Mouse (Mus musculus) frontal cortex, adult 2 months (tissue): ENCODE measurements around the gene Stxbp2. TPM values are rescaled to one million over a fixed set of nuclear protein-coding genes. Genes with fewer than 3 reads are reported as not detected.
"Not testable (repeated sequence)": the region's sequence is repeated elsewhere in the genome, so short reads cannot be mapped to it uniquely, and the experiment has no call there.

Source experiments
- DNase-seq, 2 experiments: peaks; one replicate each; pipeline ENCODE4 v3.0.0; 2022; ENCODE audit warnings: low spot score in 1 of 2; ENCODE audit errors: extremely low spot score in 1 of 2
- polyA plus RNA-seq: library from polyadenylated mRNA; depleted of rRNA; stranded (reverse); fragments of >200 nt; gene quantifications from 2 replicates; pipeline ENCODE4 v1.2.3, GENCODE M21; 2012; rRNA removed

Stxbp2 gene
- 292 and 302 TPM in 2 replicates for polyA plus RNA-seq

- DNase-seq = peak; percentile 36 to 82
Observed at GRCm38 (mm10) chr8:3630647-3631477, at the start of gene Stxbp2. Stxbp2 (plus strand) TSS chr8:3630955.

GRCm38 (mm10) chr8:3581961-3582360, 48.8 kb upstream of the Stxbp2 start:
- DNase-seq = not testable (repeated sequence)

- no peak for DNase-seq
Observed at GRCm38 (mm10) chr8:3586452-3586851, 44.3 kb upstream of the Stxbp2 start.

GRCm38 (mm10) chr8:3586993-3587390, 43.8 kb upstream of the Stxbp2 start, which contains the start of gene Camsap3:
Camsap3 (plus strand) TSS chr8:3587293.
- no peak for DNase-seq

- peak in 1 of 2 experiments; percentile 74 for DNase-seq
Observed at GRCm38 (mm10) chr8:3587391-3588257, 43.1 kb upstream of the Stxbp2 start.

- no peak for DNase-seq
Observed at GRCm38 (mm10) chr8:3588258-3588633, 42.5 kb upstream of the Stxbp2 start.

GRCm38 (mm10) chr8:3593470-3593869, 37.3 kb upstream of the Stxbp2 start:
- DNase-seq = no peak

- no peak for DNase-seq
Observed at GRCm38 (mm10) chr8:3594466-3594865, 36.3 kb upstream of the Stxbp2 start.

GRCm38 (mm10) chr8:3598054-3598453, 32.7 kb upstream of the Stxbp2 start:
- DNase-seq = no peak

- DNase-seq = no peak
Observed at GRCm38 (mm10) chr8:3599219-3599618, 31.5 kb upstream of the Stxbp2 start.

- no peak for DNase-seq
Observed at GRCm38 (mm10) chr8:3600401-3600800, 30.4 kb upstream of the Stxbp2 start.

- no peak for DNase-seq
Observed at GRCm38 (mm10) chr8:3603439-3603838, 27.3 kb upstream of the Stxbp2 start.

- DNase-seq = no peak
Observed at GRCm38 (mm10) chr8:3606593-3606992, 24.2 kb upstream of the Stxbp2 start.

GRCm38 (mm10) chr8:3607822-3608221, 22.9 kb upstream of the Stxbp2 start:
- DNase-seq = no peak

- no peak for DNase-seq
Observed at GRCm38 (mm10) chr8:3609046-3609815, 21.5 kb upstream of the Stxbp2 start.

GRCm38 (mm10) chr8:3609816-3610150, 21.0 kb upstream of the Stxbp2 start:
- DNase-seq = no peak

GRCm38 (mm10) chr8:3621199-3621970, 9.4 kb upstream of the Stxbp2 start, which contains the start of the genes Xab2 and Pet100:
Xab2 (minus strand) TSS chr8:3621316.
Pet100 (plus strand) TSS chr8:3621548.
- peak; percentile 99 to 100 for DNase-seq

- no peak for DNase-seq
Observed at GRCm38 (mm10) chr8:3622119-3622518, 8.6 kb upstream of the Stxbp2 start.

GRCm38 (mm10) chr8:3625445-3625844, 5.3 kb upstream of the Stxbp2 start, which contains the start of gene Pcp2:
Pcp2 (minus strand) TSS chr8:3625545.
- DNase-seq = no peak

GRCm38 (mm10) chr8:3626971-3627370, 3.8 kb upstream of the Stxbp2 start:
- DNase-seq = no peak
